ENCODE assay signal across 45 mouse cellular contexts in the genomic region with DNA sequence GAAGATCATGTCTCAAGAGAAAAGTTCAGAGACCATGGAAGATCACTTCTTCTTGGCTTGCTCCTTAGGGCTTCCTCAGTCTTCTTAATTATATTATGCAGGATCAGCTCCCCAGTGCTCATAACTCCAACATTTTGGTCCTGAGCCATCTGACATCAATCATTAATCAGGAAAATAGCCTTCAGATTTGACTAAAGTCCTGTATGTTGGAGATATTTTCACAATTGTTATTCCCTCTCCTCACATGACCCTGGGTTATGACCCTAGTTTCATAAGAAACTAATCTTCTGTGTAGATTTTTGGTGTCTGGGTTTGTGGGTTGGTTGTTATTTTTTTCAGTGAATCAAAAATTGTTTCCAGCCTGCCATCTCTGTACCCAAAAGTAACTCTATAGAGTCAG. TPM values are rescaled to one million over a fixed set of nuclear protein-coding genes. Genes with fewer than 3 reads are reported as not detected.
"Had no signal": no experiment of that assay in that cellular context is flagged by ENCODE, and none has a peak within 500 bp of the region (broad histone marks: within the 10 kb centered on the region; RNA-seq: fewer than 3 reads in every experiment).

No protein-coding gene starts in this region.

- H3K27ac ChIP-seq: left cerebral cortex, adult 2 months; limb, embryonic 10.5 days; limb, embryonic 12.5 days; limb, embryonic 13.5 days; limb, embryonic 15.5 days; liver, embryonic 14.5 days; lung, embryonic 15.5 days; macrophage; midbrain, embryonic 10.5 days; midbrain, embryonic 12.5 days; midbrain, embryonic 13.5 days; midbrain, embryonic 15.5 days; neural tube, embryonic 12.5 days; neural tube, embryonic 13.5 days had no signal

- H3K4me1 ChIP-seq: limb, embryonic 10.5 days; limb, embryonic 12.5 days; limb, embryonic 13.5 days; limb, embryonic 15.5 days; liver, embryonic 15.5 days; lung, embryonic 15.5 days; megakaryocyte, embryonic 14.5 days; midbrain, embryonic 10.5 days; midbrain, embryonic 12.5 days; midbrain, embryonic 13.5 days; midbrain, embryonic 15.5 days; neural tube, embryonic 12.5 days; neural tube, embryonic 13.5 days had no signal

- DNase-seq: left cerebral cortex, postnatal 4 days; lung, adult 18-20 months; lung, adult 2 months; lung, embryonic 14.5 days; lung, postnatal 10 days; lung, postnatal 14 days; lung, postnatal 36 days; lung, postnatal 4 days; midbrain, embryonic 14.5 days had no signal

- H3K27me3 ChIP-seq: limb, embryonic 12.5 days; limb, embryonic 13.5 days; limb, embryonic 15.5 days; liver, embryonic 15.5 days; lung, embryonic 15.5 days; megakaryocyte, embryonic 14.5 days; midbrain, embryonic 12.5 days; midbrain, embryonic 13.5 days; midbrain, embryonic 15.5 days; neural tube, embryonic 12.5 days; neural tube, embryonic 13.5 days had no signal

- ATAC-seq: lung, postnatal 0 days; midbrain, embryonic 13.5 days; midbrain, embryonic 15.5 days; midbrain, embryonic 16.5 days had no signal

- H3K9me3 ChIP-seq: limb, embryonic 15.5 days; liver, embryonic 15.5 days; lung, embryonic 15.5 days had no signal

- H3K4me3 ChIP-seq: left cerebral cortex, adult 2 months; limb, embryonic 10.5 days; limb, embryonic 12.5 days; limb, embryonic 13.5 days; limb, embryonic 15.5 days; liver, embryonic 15.5 days; lung, embryonic 15.5 days; megakaryocyte, embryonic 14.5 days; midbrain, embryonic 10.5 days; midbrain, embryonic 12.5 days; midbrain, embryonic 13.5 days; midbrain, embryonic 15.5 days; myocyte; neural tube, embryonic 12.5 days; neural tube, embryonic 13.5 days had no signal

- H3K36me3 ChIP-seq: limb, embryonic 10.5 days; limb, embryonic 12.5 days; limb, embryonic 13.5 days; limb, embryonic 15.5 days; liver, embryonic 15.5 days; lung, embryonic 15.5 days; midbrain, embryonic 10.5 days; midbrain, embryonic 12.5 days; midbrain, embryonic 13.5 days; midbrain, embryonic 15.5 days; neural tube, embryonic 12.5 days; neural tube, embryonic 13.5 days had no signal

- H3K9ac ChIP-seq: limb, embryonic 12.5 days; limb, embryonic 13.5 days; limb, embryonic 15.5 days; liver, embryonic 14.5 days; liver, embryonic 15.5 days; lung, embryonic 14.5 days; lung, embryonic 15.5 days; midbrain, embryonic 12.5 days; midbrain, embryonic 13.5 days; midbrain, embryonic 15.5 days; neural tube, embryonic 12.5 days; neural tube, embryonic 13.5 days had no signal

- H3K4me2 ChIP-seq: limb, embryonic 12.5 days; limb, embryonic 13.5 days; limb, embryonic 15.5 days; liver, embryonic 15.5 days; lung, embryonic 14.5 days; lung, embryonic 15.5 days; midbrain, embryonic 11.5 days; midbrain, embryonic 12.5 days; midbrain, embryonic 13.5 days; midbrain, embryonic 15.5 days; neural tube, embryonic 12.5 days; neural tube, embryonic 13.5 days had no signal

RNA-seq across cellular contexts. Expression of a gene that starts 7.0 kb away (rescaled TPM):
- total RNA-seq: left cerebral cortex, adult 18-20 months; left cerebral cortex, adult 2 months; left cerebral cortex, adult 8-10 months; left cerebral cortex, postnatal 10 days; left cerebral cortex, postnatal 14 days; left cerebral cortex, postnatal 25 days; left cerebral cortex, postnatal 36 days; left cerebral cortex, postnatal 4 days; megakaryocyte progenitor cell, adult 5-6 weeks; megakaryocyte, adult 5-6 weeks; megakaryocyte-erythroid progenitor cell, adult 5-6 weeks; midbrain, postnatal 0 days; monocyte, adult 5-6 weeks had no signal
- polyA plus RNA-seq: limb, embryonic 10.5 days; limb, embryonic 11.5 days; limb, embryonic 12.5 days; limb, embryonic 13.5 days; limb, embryonic 14.5 days; limb, embryonic 15.5 days; lung, embryonic 14.5 days; lung, embryonic 16.5 days; lung, postnatal 0 days; macrophage; midbrain, embryonic 10.5 days; midbrain, embryonic 11.5 days; midbrain, embryonic 12.5 days; midbrain, embryonic 13.5 days; midbrain, embryonic 14.5 days; midbrain, embryonic 15.5 days; midbrain, embryonic 16.5 days; midbrain, postnatal 0 days; myocyte; neural tube, embryonic 11.5 days; neural tube, embryonic 12.5 days; neural tube, embryonic 13.5 days had no signal

RNA-seq across cellular contexts. Expression of a gene that starts 54.4 kb away (rescaled TPM):
- total RNA-seq: left cerebral cortex, adult 18-20 months; left cerebral cortex, adult 2 months; left cerebral cortex, adult 8-10 months; left cerebral cortex, postnatal 10 days; left cerebral cortex, postnatal 14 days; left cerebral cortex, postnatal 25 days; left cerebral cortex, postnatal 36 days; left cerebral cortex, postnatal 4 days; megakaryocyte progenitor cell, adult 5-6 weeks; megakaryocyte, adult 5-6 weeks; megakaryocyte-erythroid progenitor cell, adult 5-6 weeks; midbrain, postnatal 0 days; monocyte, adult 5-6 weeks had no signal
- polyA plus RNA-seq: limb, embryonic 10.5 days; limb, embryonic 11.5 days; limb, embryonic 12.5 days; limb, embryonic 13.5 days; limb, embryonic 14.5 days; limb, embryonic 15.5 days; liver, embryonic 14.5 days; liver, embryonic 15.5 days; liver, embryonic 16.5 days; lung, adult 2 months; lung, embryonic 14.5 days; lung, embryonic 15.5 days; lung, embryonic 16.5 days; lung, postnatal 0 days; macrophage; midbrain, embryonic 10.5 days; midbrain, embryonic 11.5 days; midbrain, embryonic 12.5 days; midbrain, embryonic 13.5 days; midbrain, embryonic 14.5 days; midbrain, embryonic 15.5 days; midbrain, embryonic 16.5 days; midbrain, postnatal 0 days; myocyte; neural tube, embryonic 11.5 days; neural tube, embryonic 12.5 days; neural tube, embryonic 13.5 days had no signal
